8 mouse cellular contexts compared by ENCODE assay signal in genomic region chr9:55110059-55110834, GRCm38 (mm10). TPM values are rescaled to one million over a fixed set of nuclear protein-coding genes. Genes with fewer than 3 reads are reported as not detected.
DNase-seq lines count a peak whose midpoint lies in the region; ATAC-seq and TF ChIP-seq lines count a peak whose summit lies in the region.

No protein-coding gene starts in this region.

- H3K4me3 ChIP-seq in hindbrain, embryonic 13.5 days: no peak overlapping the region

- CTCF ChIA-PET in Patski (lab: Charles Lee): interaction anchor here (0.6 to 5.1 kb wide), 9 partner anchors 11 to 273 kb away, joined by 3 to 54 read pairs (median 4); partner anchors contain the start of gene Chrnb4

- WGBS in hindbrain, embryonic 13.5 days: 31% methylated on average over 16 of the region's 16 CpGs

- H3K4me2 ChIP-seq in hindbrain, embryonic 13.5 days: peak overlapping the region; percentile 21; the same call in 1 of the 2 replicates

- POLR2A ChIA-PET in Patski (lab: Charles Lee): interaction anchor here (0.9 kb wide), 1 partner anchor 62 kb away, joined by 3 read pairs; no protein-coding TSS in a partner anchor

- no peak overlapping the region for H3K9ac ChIP-seq in hindbrain, embryonic 13.5 days

- no peak overlapping the region for H3K27ac ChIP-seq in hindbrain, embryonic 13.5 days

- H3K36me3 ChIP-seq in hindbrain, embryonic 13.5 days: no peaks in the 10 kb centered on the region

- H3K9me3 ChIP-seq in hindbrain, embryonic 13.5 days: no peaks in the 10 kb centered on the region

- DNase-seq in Patski (ENCODE audit: low read depth, low spot score): peak; percentile 46
- peak; percentile 95 to 96 for DNase-seq in cerebellum, postnatal 14 days
- peak; percentile 66 to 81 for DNase-seq in frontal cortex, postnatal 14 days (ENCODE audit: low spot score in 2 of 2)
- DNase-seq in layer of hippocampus, postnatal 14 days (ENCODE audit: low spot score in 2 of 2): peak; percentile 87 to 89
- DNase-seq in lung, postnatal 10 days: peak; percentile 93
- peak; percentile 98 for DNase-seq in retina, embryonic 14.5 days (ENCODE audit: low spot score)
- peak; percentile 78 to 79 for DNase-seq in thymus, postnatal 36 days

- in situ Hi-C loops in Patski (cut with MboI; ENCODE audit: low pct_unique_long_range_greater_than_20kb): loop anchor here (5.0 to 25.0 kb wide), 4 partner anchors 63 to 373 kb away; partner anchors contain the start of genes Chrnb4 and Wdr61

- H3K27me3 ChIP-seq in Patski: no peaks in the 10 kb centered on the region
- H3K27me3 ChIP-seq in hindbrain, embryonic 13.5 days: no peaks in the 10 kb centered on the region

- peak; percentile 75 for ATAC-seq in Patski
- ATAC-seq in hindbrain, embryonic 13.5 days (ENCODE audit: low FRiP score): peak; percentile 92

- H3K4me1 ChIP-seq in hindbrain, embryonic 13.5 days (replicated peaks): no peaks in the 10 kb centered on the region

- peak; percentile 91 for TF ChIP-seq CTCF in Patski (IDR thresholded peaks at IDR 0.05)

RNA-seq across cellular contexts. Expression of gene Ube2q2, which starts 38.4 kb away (rescaled TPM):
- 33.9 TPM for polyA plus RNA-seq in Patski (2021)
- 39.9 and 42.3 TPM in 2 replicates for polyA plus RNA-seq in hindbrain, embryonic 13.5 days (2015; fragmentation: Nextera tagmentation; extraction: Ambion mirVana)
- total RNA-seq in layer of hippocampus, postnatal 14 days (2021): 10 to 100 TPM; 49.2 to 55.2 TPM

Comparison
In these comparisons a context has a peak if more than half of its experiments do, and no peak if none do; other contexts are left out.
1. DNase-seq: peak in every context shown above with its lines; median percentile 98 in retina, embryonic 14.5 days; 96 in cerebellum, postnatal 14 days; 93 in lung, postnatal 10 days; 88 in layer of hippocampus, postnatal 14 days; 78 in thymus, postnatal 36 days; 74 in frontal cortex, postnatal 14 days; 46 in Patski.